Mouse (Mus musculus) hindbrain, embryonic 15.5 days (tissue): ENCODE measurements around the gene Ssr2. TPM values are rescaled to one million over a fixed set of nuclear protein-coding genes. Genes with fewer than 3 reads are reported as not detected.

Experiments used
- ATAC-seq: fragments of 200-750 bp; cut with Nextera tagmentation; 2 replicates; pipeline ENCODE4 v1.8.0; 2017; ENCODE audit warnings: low read depth, moderate number of reproducible peaks, moderate TSS enrichment; ENCODE audit not compliant: low FRiP score
- H3K27ac ChIP-seq: fragments of 300-500 bp; sonication (generic); replicated peaks from 2 replicates; pipeline ENCODE4 v1.5.1; 2015; ENCODE audit warnings: mild to moderate bottlenecking, inconsistent platforms
- H3K27me3 ChIP-seq: fragments of 300-500 bp; sonication (generic); 2 replicates; pipeline ENCODE4 v1.6.1; 2015; ENCODE audit warnings: control low read depth, inconsistent platforms
- H3K36me3 ChIP-seq: fragments of 300-500 bp; sonication (generic); 2 replicates; pipeline ENCODE4 v1.6.1; 2015; ENCODE audit warnings: control low read depth, inconsistent platforms
- H3K4me1 ChIP-seq: fragments of 300-500 bp; sonication (generic); replicated peaks from 2 replicates; pipeline ENCODE4 v1.6.1; 2015; ENCODE audit warnings: control low read depth, inconsistent platforms
- H3K4me2 ChIP-seq: fragments of 300-500 bp; sonication (generic); 2 replicates; pipeline ENCODE4 v1.6.1; 2015; ENCODE audit warnings: moderate library complexity, mild to moderate bottlenecking, inconsistent platforms
- H3K4me3 ChIP-seq: fragments of 300-500 bp; sonication (generic); 2 replicates; pipeline ENCODE4 v1.5.1; 2015; ENCODE audit warnings: mild to moderate bottlenecking, inconsistent platforms
- H3K9ac ChIP-seq: fragments of 300-500 bp; sonication (generic); 2 replicates; pipeline ENCODE4 v1.6.1; 2015; ENCODE audit warnings: inconsistent platforms
- H3K9me3 ChIP-seq: fragments of 300-500 bp; sonication (generic); 2 replicates; pipeline ENCODE4 v1.6.1; 2016; ENCODE audit warnings: control low read depth, inconsistent platforms
- WGBS: fragments of 180-500 bp; shearing (Covaris S2); methylation state at CpG from one replicate; pipeline ENCODE4 v1.1.7; 2015; 5-methylcytosine and 5-hydroxymethylcytosine counted together
- polyA plus RNA-seq: library from polyadenylated mRNA; unstranded; fragments of >200 nt; fragmentation: Nextera tagmentation; extraction: Ambion mirVana; gene quantifications from 2 replicates; pipeline ENCODE4 v1.2.1, GENCODE M21; 2015

Ssr2 gene
- 146 and 149 TPM in 2 replicates for polyA plus RNA-seq

DNA sequence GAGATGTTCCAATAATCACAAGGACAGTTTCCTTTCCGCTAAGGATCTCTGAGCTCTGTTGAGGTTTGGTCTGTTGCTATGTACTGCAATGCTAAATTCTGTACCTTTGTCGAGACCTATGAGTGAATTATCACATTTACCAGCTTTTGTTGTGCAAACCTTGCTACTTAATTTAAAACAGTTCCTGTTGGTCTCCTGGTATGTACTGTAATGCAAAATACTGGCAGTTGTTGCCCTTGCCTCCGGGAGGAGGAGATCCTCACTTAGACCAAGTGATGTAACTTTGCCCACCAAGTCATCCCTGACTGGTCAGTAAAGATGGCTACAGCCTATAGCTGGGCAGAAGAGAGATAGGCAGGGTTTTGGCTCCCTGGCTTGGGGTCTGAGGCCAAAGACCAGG is at the start of gene Ssr2:
Ssr2 (plus strand) TSS at position 337 of the 400 bp plus-strand sequence.
- H3K27ac ChIP-seq, result no peak within 1 kb of the TSS
- no peaks in the 10 kb centered on the region for H3K9me3 ChIP-seq
- no peaks in the 10 kb centered on the region; the same call in 1 of the 2 replicates for H3K36me3 ChIP-seq
- peaks cover 10% of the 10 kb centered on the region for H3K4me1 ChIP-seq
- no peak within 1 kb of the TSS for H3K4me2 ChIP-seq
- WGBS, result 91% methylated on average over 3 of the region's 3 CpGs
- no peak within 1 kb of the TSS for H3K9ac ChIP-seq
- no peaks in the 10 kb centered on the region for H3K27me3 ChIP-seq
- no peak within 1 kb of the TSS for H3K4me3 ChIP-seq
- no peak for ATAC-seq

DNA sequence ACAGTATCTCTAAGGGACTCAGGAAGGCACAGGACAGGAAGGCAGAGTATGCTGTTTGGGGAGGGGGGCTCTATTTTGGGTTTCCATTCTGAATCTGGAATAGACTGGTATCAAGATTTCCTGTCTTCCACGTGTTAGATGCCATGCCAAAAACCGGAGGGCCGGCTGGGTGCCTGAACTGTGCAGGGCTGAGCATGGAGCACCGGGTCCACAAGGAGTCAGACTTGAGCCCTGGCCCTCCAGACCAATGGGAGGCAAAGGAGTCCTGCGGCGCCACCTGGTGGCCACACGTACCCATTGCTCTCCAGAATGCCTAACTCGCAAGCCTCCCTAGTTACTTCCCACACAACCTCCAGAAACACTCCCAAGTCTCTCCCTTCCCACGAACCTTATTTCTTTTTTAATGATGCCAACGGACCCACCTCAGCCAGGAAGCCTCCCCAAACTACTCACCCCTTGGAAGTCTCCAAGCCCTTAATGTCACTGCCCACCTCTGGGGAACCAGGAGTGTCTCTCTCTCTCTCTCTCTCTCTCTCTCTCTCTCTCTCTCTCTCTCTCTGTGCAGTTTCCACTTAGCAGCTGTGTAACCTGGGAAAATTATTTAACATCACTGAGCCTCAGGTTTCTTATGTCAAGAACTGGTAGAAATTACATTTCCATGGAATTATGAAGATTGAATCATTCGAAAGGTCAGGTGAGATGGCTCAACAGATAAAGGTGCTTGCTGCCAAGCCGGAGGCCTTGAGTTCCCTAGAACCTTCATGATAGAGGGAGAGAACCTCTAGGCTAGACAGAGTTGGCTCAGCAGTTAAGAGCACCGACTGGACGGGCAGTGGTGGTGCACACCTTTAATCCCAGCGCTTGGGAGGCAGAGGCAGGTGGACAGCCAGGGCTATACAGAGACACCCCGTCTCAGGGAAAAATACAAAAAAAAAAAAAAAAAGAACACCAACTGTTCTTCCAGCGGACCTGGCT is 49.2 kb upstream of the Ssr2 start:
- 33% methylated on average over 17 of the region's 17 CpGs for WGBS
- Histone ChIP-seq H3K4me3 (no peak overlapping the region), H3K4me2 (peak overlapping the region; percentile 40), H3K27ac (0 out of 2 replicates have a peak overlapping the region, but pooled peaks have one; percentile 27), H3K36me3 (no peaks in the 10 kb centered on the region), H3K4me1 (peaks cover 53% of the 10 kb centered on the region), H3K9me3 (no peaks in the 10 kb centered on the region), H3K9ac (no peak overlapping the region), H3K27me3 (no peaks in the 10 kb centered on the region)
- peak; percentile 67 for ATAC-seq

DNA sequence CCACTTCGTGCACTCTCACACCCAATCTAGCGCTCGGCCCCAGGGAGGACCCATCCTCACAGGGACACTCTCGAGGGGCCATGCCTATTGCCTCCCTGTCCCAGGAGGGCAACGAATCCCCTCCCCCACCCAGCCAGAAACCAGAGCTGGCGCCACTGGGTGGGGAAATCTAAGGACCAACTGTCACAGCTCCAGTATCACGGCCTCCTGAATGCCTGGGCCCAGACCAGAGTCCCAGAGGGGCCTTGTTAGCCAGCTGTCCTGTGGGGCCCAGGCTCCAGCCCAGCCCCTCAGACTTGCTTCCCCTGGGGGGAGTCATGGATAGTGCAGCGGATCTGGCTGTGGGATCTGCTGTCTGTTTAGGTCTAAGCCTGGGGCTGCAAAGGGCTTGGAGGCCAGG is 48.1 kb upstream of the Ssr2 start:
- Histone ChIP-seq H3K27me3 (no peaks in the 10 kb centered on the region), H3K9me3 (no peaks in the 10 kb centered on the region), H3K4me2 (peak overlapping the region; percentile 36), H3K27ac (no peak overlapping the region), H3K4me1 (peaks cover 53% of the 10 kb centered on the region), H3K9ac (peak overlapping the region; percentile 36), H3K4me3 (0 out of 2 replicates have a peak overlapping the region, but pooled peaks have one; percentile 1), H3K36me3 (no peaks in the 10 kb centered on the region)
- 25% methylated on average over 8 of the region's 8 CpGs for WGBS
- no peak for ATAC-seq

- Histone ChIP-seq H3K36me3 (no peaks in the 10 kb centered on the region), H3K4me3 (no peak overlapping the region), H3K27me3 (no peaks in the 10 kb centered on the region), H3K4me1 (peaks cover 54% of the 10 kb centered on the region), H3K9ac (0 out of 2 replicates have a peak overlapping the region, but pooled peaks have one; percentile 91), H3K4me2 (peak overlapping the region; percentile 90; the same call in 1 of the 2 replicates), H3K9me3 (no peaks in the 10 kb centered on the region), H3K27ac (no peak overlapping the region)
- no peak for ATAC-seq
- 85% methylated on average over 11 of the region's 11 CpGs for WGBS
Measured at GRCm38 (mm10) chr3:88528646-88529045, 47.0 kb upstream of the Ssr2 start.

- Histone ChIP-seq H3K27me3 (no peaks in the 10 kb centered on the region), H3K27ac (peak overlapping the region; percentile 98), H3K4me1 (peaks cover 61% of the 10 kb centered on the region), H3K4me2 (peak overlapping the region; percentile 90), H3K9ac (peak overlapping the region; percentile 91), H3K9me3 (no peaks in the 10 kb centered on the region), H3K36me3 (no peaks in the 10 kb centered on the region), H3K4me3 (peak overlapping the region; percentile 81)
- 21% methylated on average over 7 of the region's 7 CpGs for WGBS
- no peak for ATAC-seq
Measured at GRCm38 (mm10) chr3:88529204-88530000, 46.3 kb upstream of the Ssr2 start.

GRCm38 (mm10) chr3:88530082-88530864 is 45.4 kb upstream of the Ssr2 start:
- Histone ChIP-seq H3K9me3 (no peaks in the 10 kb centered on the region), H3K4me1 (peaks cover 70% of the 10 kb centered on the region), H3K4me2 (peak overlapping the region; percentile 90), H3K36me3 (no peaks in the 10 kb centered on the region), H3K9ac (peak overlapping the region; percentile 91), H3K27me3 (no peaks in the 10 kb centered on the region), H3K4me3 (peak overlapping the region; percentile 81), H3K27ac (peak overlapping the region; percentile 98)
- no peak for ATAC-seq
- WGBS, result 7% methylated on average over 11 of the region's 11 CpGs

- peak; percentile 84 for ATAC-seq
- WGBS, result 1% methylated on average over 61 of the region's 63 CpGs
- 0 out of 2 replicates have a peak, but pooled peaks cover 6% of the 10 kb centered on the region for H3K36me3 ChIP-seq
- peak overlapping the region; percentile 98 for H3K27ac ChIP-seq
- H3K27me3 ChIP-seq, result no peaks in the 10 kb centered on the region
- H3K4me2 ChIP-seq, result peak overlapping the region; percentile 90
- H3K9ac ChIP-seq, result peak overlapping the region; percentile 91
- no peaks in the 10 kb centered on the region for H3K9me3 ChIP-seq
- H3K4me3 ChIP-seq, result peak overlapping the region; percentile 81
- peaks cover 70% of the 10 kb centered on the region for H3K4me1 ChIP-seq
Measured at GRCm38 (mm10) chr3:88531348-88532298, 44.1 kb upstream of the Ssr2 start.

GRCm38 (mm10) chr3:88532299-88532674 is 43.4 kb upstream of the Ssr2 start, which contains the start of gene Mex3a:
Gene Mex3a, plus strand, starts transcription at chr3:88532395.
- Histone ChIP-seq H3K4me2 (peak within 1 kb of the TSS; percentile 90), H3K27ac (peak within 1 kb of the TSS; percentile 98), H3K4me3 (peak within 1 kb of the TSS; percentile 81), H3K36me3 (peaks cover 10% of the 10 kb centered on the region), H3K27me3 (no peaks in the 10 kb centered on the region), H3K9ac (peak within 1 kb of the TSS; percentile 91), H3K4me1 (peaks cover 70% of the 10 kb centered on the region), H3K9me3 (no peaks in the 10 kb centered on the region)
- no peak for ATAC-seq
- 0% methylated on average over 7 of the region's 31 CpGs for WGBS

DNA sequence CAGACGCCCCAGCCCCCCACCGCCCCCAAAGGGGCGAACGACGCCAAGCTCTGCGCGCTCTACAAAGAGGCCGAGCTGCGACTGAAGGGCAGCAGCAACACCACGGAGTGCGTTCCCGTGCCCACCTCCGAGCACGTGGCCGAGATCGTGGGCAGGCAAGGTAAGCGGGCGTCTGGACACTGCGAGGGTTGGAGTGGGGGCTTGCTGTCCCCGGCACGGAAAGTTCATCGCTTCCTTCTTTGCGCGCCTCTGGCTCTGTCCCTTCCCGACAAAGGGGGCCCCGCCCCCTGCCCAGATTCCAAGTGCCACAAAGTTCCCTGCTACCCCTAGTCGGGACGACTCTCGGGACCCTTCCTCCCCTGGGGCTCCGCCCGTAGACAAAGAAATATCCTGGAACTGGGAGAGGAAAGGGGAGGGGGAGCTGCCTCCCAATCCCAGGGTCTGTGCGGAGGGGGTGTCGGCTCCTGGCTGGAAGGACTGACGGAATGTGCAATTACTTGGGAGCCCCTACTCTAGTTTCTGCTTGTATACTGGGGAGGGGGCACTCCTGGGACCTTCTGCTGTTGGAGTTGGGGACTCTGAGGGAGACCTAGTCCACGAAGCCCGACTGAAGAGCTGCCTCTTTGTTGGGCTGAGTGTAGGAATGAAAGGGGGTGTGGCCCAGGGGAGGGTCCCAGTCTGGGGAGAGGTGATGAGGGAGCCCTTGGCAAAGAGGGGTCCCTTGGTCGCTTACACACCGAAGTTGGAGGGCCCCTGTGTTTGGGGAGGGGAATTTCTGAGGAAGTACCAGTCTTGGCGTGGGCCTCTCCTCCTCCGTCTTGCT is 42.8 kb upstream of the Ssr2 start:
- H3K27ac ChIP-seq, result peak overlapping the region; percentile 98
- H3K9me3 ChIP-seq, result no peaks in the 10 kb centered on the region
- H3K9ac ChIP-seq, result peak overlapping the region; percentile 91
- peak; percentile 29 for ATAC-seq
- no peaks in the 10 kb centered on the region for H3K27me3 ChIP-seq
- under 1% methylated on average over 40 of the region's 40 CpGs for WGBS
- H3K4me2 ChIP-seq, result peak overlapping the region; percentile 90
- H3K4me3 ChIP-seq, result peak overlapping the region; percentile 81
- peaks cover 70% of the 10 kb centered on the region for H3K4me1 ChIP-seq
- H3K36me3 ChIP-seq, result peaks cover 17% of the 10 kb centered on the region

DNA sequence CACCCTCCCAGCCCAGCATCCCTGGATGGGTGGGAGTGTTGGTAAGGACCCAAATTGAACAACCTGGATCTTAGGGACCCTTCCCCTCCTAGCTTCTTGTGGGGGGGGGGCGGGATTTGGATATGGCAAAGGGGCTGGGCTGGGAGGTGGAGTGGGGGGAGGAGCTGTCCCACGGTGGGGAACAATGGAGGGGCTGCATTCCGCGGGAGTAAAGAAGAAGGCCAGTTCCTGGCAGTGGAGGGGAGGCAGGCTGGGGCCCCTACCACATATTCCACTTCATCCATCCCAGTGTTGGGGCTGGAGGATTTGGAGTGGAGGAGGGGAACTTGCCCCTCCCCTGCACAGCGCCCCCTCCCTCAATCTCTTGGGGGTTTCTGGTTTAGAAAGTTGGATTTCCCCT is 42.0 kb upstream of the Ssr2 start:
- Histone ChIP-seq H3K36me3 (peaks cover 25% of the 10 kb centered on the region), H3K4me1 (peaks cover 71% of the 10 kb centered on the region), H3K9ac (peak overlapping the region; percentile 91), H3K27me3 (no peaks in the 10 kb centered on the region), H3K27ac (peak overlapping the region; percentile 98), H3K4me2 (peak overlapping the region; percentile 90), H3K9me3 (no peaks in the 10 kb centered on the region), H3K4me3 (peak overlapping the region; percentile 81)
- ATAC-seq, result no peak
- WGBS, result 0% methylated on average over 4 of the region's 5 CpGs
